Mouse (Mus musculus): Measurements from ENCODE around the gene Cdh26.

Cdh26 gene

GRCm38 (mm10) chr2:178430231-178430630 lies at the start of gene Cdh26:
Gene Cdh26 (plus strand): TSS chr2:178430531.
- no peak for DNase-seq (ENCODE audit: low read depth, low spot score)

- no peak for DNase-seq (ENCODE audit: low read depth, low spot score)
Measured at GRCm38 (mm10) chr2:178407053-178407815, 23.1 kb upstream of the Cdh26 start, which contains the start of gene Sycp2. Gene Sycp2 (minus strand): TSS chr2:178407685.

- no peak for DNase-seq (ENCODE audit: low read depth, low spot score)
Measured at GRCm38 (mm10) chr2:178409024-178409423, 21.3 kb upstream of the Cdh26 start.

- no peak for DNase-seq (ENCODE audit: low read depth, low spot score)
Measured at GRCm38 (mm10) chr2:178410286-178410685, 20.0 kb upstream of the Cdh26 start.

DNA sequence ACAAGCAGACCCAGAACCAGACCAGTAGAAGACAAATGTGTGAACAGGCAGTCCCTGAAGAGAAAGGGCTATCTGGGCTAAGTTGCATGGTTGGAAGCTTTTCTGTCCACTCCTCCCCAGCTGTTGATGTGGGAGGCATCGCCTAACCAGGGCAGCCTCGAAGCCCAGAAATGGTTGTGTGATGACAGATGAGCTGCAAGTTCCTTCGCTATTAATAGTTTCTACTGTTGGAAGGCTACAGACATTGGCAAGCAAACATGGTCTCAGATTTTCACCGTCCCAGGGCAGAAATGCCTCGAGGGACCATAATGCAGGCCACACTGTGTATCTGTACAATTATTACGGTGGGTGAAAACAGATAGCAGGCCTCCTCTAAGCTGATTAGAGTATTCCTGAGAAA lies 17.7 kb upstream of the Cdh26 start:
- DNase-seq (ENCODE audit: low read depth, low spot score), result no peak

DNA sequence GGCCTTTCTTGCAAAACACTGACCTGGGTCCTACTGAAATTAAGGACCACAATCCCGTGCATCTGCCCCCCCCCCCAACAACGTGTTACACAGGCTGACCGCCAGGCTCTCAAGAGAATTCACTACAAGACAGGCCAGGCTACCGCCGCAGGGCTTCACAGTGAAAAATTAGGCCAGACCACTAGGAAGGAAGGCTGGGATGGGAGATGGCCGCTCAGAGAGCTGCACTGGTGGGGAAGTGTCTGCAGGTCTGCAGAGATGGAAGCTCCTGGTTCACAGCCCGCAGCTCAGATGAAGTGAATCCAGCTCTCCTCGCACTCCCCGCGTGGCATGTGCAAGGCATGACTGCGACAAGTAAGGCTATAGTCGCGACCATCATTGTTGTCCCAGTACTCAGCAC lies 17.2 kb upstream of the Cdh26 start:
- no peak for DNase-seq (ENCODE audit: low read depth, low spot score)

DNA sequence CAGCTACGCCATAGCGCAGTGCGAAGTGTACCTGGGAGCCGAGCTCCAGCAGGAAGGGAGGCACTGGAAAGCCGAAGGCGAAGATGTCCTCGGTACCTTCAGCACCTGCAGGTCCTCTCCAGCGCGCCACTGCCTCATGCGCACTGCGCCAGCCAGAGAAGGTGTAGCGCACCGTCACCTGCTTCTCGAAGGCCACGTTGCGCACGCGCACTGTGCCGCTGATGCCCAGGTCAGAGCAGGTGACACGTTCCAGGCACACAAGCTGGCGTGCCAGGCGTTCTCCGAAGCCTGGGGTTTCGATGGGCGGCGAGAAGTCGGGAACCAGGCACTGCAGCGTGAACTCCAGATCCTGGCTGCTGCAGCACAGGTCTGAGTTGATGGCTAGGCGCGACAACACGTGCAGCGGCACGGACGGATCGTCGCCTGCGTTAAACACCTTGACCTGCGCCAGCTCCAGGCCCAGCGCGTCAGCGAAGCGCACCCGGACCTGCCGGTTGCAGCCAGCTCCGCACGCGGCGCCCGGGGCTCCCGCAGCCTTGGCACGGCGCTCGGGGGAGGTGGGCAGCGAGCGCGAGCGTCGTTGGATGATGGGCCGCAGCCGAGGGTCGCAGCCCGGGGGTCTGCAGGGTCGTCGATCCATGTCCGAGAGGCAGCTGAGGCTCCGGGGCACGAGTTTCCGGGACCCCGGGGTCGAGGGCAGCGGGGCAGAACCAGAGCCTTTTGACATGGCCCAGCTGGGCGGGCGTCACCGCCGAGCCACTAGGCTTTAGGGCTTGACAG lies 16.7 kb upstream of the Cdh26 start:
- DNase-seq (ENCODE audit: low read depth, low spot score), result no peak

GRCm38 (mm10) chr2:178414261-178415149 lies 15.8 kb upstream of the Cdh26 start, which contains the start of the genes Ppp1r3d and Fam217b:
Gene Ppp1r3d (minus strand): TSS chr2:178414472.
Gene Fam217b (plus strand): TSS chr2:178414524.
- DNase-seq (ENCODE audit: low read depth, low spot score), result peak; percentile 39

GRCm38 (mm10) chr2:178415150-178415448 lies 15.2 kb upstream of the Cdh26 start:
- DNase-seq (ENCODE audit: low read depth, low spot score), result no peak

GRCm38 (mm10) chr2:178416427-178416826 lies 13.9 kb upstream of the Cdh26 start:
- DNase-seq (ENCODE audit: low read depth, low spot score), result no peak

DNA sequence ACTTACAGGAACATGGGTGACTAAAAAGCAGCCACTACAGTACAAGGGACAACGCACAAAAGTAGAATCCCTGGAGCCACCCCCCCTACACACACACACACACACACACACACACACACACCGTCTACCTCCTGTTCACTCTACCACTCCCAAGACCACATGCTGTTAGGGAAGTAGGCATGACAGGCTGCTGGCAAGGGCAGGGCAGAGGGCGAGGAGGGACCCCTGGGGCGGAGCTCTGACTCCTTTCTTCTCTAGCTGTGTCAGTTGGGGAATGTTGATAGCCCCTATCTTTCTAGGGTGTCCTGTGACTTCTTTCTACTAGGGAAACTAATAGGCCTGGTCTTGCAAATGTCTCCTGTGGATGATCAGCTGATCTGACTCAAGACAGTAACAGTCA lies 13.4 kb upstream of the Cdh26 start:
- no peak for DNase-seq (ENCODE audit: low read depth, low spot score)

DNA sequence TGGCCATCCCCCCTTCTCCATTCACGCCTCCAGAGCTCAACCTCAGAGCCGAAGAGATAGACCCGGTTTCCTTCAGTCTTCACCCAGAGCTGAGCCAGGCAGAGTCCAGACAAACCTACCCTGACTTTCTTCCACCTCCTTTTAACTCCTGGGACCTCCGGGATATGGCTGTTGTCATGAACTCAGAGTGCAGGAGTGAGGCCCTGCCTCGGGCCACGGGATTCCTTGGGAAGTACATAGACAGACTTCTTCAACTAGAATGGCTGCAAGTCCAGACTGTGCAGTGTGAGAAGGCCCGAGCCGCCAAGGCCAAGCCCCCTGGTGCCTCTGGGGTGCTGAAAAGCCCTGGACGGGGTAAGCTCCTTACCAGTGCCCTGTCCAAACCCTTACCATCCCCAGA lies 9.8 kb upstream of the Cdh26 start:
- no peak for DNase-seq (ENCODE audit: low read depth, low spot score)

DNA sequence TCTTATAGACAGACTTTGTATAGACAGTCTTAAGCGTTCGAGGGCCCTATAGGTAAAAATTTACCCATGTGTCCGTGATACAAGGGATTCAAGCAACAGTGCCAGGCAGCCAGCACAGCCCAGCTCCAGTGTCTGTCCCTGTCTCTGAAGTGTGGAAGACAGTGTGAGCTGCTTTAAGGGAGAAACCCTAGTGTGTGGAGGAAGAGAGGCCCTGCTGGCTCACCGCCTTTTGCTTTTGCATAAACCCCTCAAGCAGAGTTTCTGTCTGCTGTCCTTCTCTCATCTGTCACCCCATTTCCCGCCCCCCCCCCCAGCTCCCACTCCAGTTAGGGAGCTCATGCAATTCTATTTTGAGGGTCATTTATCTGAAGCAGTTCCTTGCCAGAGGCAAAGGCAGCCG lies 8.7 kb upstream of the Cdh26 start:
- DNase-seq (ENCODE audit: low read depth, low spot score), result no peak

DNA sequence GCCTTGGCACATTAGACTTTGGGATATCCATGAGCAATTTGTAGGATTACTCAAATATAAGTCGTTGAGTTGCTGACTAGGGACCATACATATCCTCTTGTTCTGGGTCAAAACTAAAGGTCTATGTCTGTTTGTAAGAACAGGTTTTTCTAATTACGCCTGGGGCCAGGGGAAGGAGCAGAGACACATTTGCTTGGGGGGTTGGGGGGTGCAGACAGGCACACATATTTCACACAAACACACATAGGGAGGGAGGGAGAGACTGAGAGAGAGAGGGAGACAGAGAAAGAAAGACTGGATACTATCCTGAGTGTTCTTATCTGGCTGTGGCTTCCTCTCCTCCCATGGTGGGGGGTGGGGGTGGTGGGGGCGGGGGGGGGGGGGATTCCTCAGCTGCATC lies 8.1 kb upstream of the Cdh26 start:
- no peak for DNase-seq (ENCODE audit: low read depth, low spot score)

DNA sequence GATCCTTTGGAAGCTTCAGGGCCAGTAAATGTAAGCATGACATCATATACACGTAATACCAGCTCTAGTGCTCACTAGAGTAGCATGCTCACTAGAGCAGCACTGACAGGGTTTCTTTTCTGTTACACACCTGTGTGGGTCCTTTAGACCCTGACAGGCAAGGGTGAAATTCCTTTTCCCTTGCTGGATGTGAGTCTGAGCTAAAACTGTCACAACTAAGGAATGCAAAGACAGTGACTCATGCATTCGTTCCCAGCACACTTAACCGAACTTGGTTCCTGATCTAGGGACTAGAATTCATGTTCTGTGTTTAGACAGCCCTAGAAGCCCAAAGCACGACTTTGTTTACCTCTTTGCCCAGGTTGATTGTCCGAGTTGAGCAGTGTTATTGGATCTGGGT lies 7.1 kb upstream of the Cdh26 start:
- DNase-seq (ENCODE audit: low read depth, low spot score), result no peak

GRCm38 (mm10) chr2:178426229-178426628 lies 4.1 kb upstream of the Cdh26 start:
- peak; percentile 45 for DNase-seq (ENCODE audit: low read depth, low spot score)

- no peak for DNase-seq (ENCODE audit: low read depth, low spot score)
Measured at GRCm38 (mm10) chr2:178427181-178427580, 3.1 kb upstream of the Cdh26 start.

DNA sequence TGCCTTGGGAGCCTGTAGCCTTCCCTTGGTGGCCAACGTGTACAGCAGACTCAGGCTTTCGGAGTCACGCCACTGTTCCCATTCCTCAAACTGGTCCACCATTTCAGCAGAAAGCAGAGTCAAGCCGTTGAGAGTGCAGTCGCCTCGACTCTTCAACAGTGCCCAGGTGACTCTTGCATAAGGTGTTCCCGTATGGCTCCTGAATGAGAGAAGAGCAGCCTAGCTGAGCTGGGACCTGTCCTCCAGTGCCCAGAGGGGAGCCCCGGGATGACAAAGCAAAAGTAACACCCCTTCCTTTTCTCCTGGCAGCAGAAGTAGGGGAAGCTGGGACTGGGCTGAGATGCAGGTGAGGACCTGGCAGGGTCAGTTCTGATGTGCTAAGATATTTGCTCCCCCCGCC lies 2.1 kb upstream of the Cdh26 start:
- DNase-seq (ENCODE audit: low read depth, low spot score), result no peak

DNA sequence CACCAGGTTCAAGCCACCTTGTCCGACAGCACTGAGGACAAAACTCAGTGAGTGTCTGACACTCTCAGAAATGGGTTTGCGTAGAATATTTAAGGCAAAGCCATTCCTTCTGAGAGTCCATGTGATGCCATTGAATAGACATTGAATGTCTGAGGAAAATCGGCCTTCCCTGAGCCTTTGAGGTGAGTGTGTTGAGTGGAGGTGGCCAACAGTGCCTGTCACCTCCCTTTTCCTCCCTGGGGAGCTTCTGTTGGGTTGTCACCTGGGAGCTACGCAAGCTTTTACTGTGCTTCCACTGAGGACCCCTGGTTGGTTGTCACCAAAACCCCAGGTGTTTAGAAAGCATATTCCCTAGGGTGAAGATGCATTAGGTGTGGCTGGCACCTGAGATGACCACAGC lies 1.7 kb upstream of the Cdh26 start:
- no peak for DNase-seq (ENCODE audit: low read depth, low spot score)

DNA sequence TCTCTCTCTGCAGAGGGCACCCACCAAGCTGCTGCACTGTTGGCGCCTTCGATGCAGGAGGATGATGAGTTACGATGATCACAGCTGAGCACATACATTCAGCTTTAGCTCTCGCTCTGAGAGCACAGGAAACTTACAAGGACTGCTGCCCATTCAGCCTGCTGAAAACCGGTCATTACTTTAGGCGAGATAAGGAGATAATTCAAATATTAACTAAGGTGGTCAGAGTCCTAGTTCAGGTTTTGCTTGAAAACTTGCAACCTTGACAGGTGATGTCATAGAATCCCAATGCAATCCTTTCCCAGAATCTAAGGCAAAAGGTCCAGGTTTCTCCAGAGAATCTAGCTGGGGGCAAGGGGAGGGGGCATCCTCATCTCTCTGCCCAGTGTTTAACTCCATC lies 905 bp upstream of the Cdh26 start:
- DNase-seq (ENCODE audit: low read depth, low spot score), result no peak

GRCm38 (mm10) chr2:178433495-178433894 lies 3.2 kb downstream of the Cdh26 start:
- DNase-seq (ENCODE audit: low read depth, low spot score), result no peak

GRCm38 (mm10) chr2:178433903-178434302 lies 3.6 kb downstream of the Cdh26 start:
- no peak for DNase-seq (ENCODE audit: low read depth, low spot score)
